Mouse (Mus musculus) left cerebral cortex, postnatal 25 days (tissue): ENCODE results near the gene Ptpn5. TPM values are rescaled to one million over a fixed set of nuclear protein-coding genes. Genes with fewer than 3 reads are reported as not detected.

Source experiments
- DNase-seq, 2 experiments: peaks; one replicate each; pipeline ENCODE4 v3.0.0; 2022; ENCODE audit warnings: low spot score in 2 of 2, mixed read lengths in 1 of 2
- intact Hi-C: fragments of 180-260 bp; cut with DNase I; formaldehyde crosslinking; loops from one replicate; pipeline ENCODE4 v1.15.1; 2025
- total RNA-seq, 2 experiments: library from RNA; stranded (reverse); gene quantifications; 2 replicates each; pipeline ENCODE4 v1.2.3; 2021

The Ptpn5 gene
- total RNA-seq, 2 experiments from 2014 or later, result 150 to 173 TPM

DNA sequence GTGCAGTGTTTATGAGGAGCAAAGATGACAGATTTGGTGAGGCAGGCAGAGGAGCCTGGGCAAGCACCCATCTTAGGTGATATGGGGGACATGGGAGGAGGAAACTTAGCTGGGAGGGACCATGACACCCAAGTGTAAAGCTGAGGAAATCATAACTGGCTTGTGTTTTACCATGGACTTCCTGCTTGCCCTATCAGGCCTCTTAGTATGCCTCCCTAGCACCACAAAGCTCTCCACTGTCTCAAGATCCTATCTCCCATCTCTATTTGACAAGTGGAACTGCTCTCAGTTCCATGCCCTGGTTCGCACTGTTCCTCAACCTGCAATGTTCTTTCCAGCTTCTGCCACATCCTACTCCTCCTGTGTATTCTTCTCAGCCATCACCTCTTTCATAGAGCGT is 18.0 kb downstream of the Ptpn5 start:
- intact Hi-C loops, result no loop called here
- DNase-seq, result no peak

DNA sequence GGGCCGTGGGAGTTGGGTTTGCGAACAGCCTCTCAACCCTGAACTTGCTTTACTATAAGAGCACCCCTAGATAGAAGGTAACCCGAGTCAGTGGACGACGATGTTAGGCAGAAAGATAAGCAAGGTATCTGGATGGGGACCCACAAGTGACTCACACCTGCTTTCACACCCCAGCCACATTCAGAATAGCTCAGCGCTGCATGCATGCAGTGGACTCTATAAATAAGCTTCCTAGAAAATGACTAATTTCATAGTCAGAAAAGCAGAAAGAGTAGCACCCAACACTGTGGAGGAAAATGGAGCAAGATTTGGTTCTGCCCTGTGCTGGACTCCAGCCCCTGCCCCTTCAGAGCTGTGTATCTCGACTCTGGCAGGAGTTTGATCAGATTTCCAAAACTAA is 20.1 kb downstream of the Ptpn5 start:
- peak; percentile 44 to 89 for DNase-seq
- intact Hi-C loops, result loop anchor here (2.0 kb wide), 2 partner anchors 15 to 19 kb away; partner anchors contain the start of gene Ptpn5

DNA sequence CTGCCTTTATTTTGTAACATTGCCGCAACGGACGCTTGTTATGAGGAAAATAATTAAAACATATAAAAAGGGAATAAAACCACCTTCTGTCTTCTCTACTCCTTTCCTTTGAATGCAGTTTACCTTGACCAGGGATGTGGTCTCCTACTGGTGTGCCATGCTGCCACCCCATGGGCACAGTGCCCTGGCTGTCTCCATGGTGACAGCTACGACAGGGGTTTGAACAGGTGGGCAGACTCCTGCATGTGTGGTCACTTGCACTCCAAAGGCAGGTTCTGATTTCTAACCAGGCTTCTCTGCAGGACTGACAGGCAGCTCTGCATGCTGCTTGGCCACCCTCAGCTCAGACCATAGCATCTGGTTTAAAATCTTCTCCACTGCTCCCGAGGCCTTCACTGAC is 21.4 kb downstream of the Ptpn5 start:
- no peak for DNase-seq
- intact Hi-C loops, result loop anchor here (2.0 kb wide), 2 partner anchors 13 to 21 kb away; partner anchors contain the start of gene Ptpn5

DNA sequence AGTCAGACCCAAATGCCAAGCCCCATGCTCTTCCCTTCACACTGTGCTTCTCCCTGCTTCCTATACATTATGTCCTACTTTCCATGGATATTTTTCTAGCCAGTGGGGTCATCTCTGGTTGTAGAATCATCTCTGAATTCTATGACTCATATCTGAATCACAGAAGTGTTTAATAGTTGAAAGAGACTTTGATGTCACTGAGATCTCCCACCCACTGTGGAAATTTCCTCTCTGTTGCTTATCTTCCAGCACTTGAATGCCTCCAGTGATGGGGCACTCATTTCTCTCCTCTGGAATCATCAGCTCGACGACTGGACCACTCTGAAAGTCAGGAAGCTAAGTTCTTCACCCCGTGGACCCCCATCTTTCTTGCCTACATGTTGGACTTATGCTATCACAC is 22.4 kb downstream of the Ptpn5 start:
- intact Hi-C loops, result no loop called here

DNA sequence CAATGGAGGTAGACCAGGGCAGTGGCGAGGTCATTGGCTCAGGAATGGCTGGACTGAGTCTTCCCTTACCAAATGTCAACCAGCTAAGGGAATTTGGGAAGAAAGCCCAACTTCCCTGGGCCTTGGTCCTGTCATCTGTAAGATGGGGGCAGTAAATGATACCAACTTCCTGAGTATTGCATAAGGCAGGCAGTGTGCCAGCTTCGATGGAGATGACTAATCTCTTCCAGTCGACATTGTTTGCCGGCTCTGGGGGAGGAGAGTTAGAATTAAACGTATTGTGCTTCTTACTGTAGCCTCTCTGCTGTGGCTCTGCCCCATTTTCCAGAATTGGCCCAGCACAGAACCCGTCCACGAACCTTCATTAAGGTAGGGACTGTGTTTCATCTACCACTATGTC is 23.0 kb downstream of the Ptpn5 start:
- peak; percentile 68 to 87 for DNase-seq
- intact Hi-C loops, result no loop called here

More for the DNA sequence above, 22.4 kb downstream of the Ptpn5 start:
- DNase-seq, result no peak

DNA sequence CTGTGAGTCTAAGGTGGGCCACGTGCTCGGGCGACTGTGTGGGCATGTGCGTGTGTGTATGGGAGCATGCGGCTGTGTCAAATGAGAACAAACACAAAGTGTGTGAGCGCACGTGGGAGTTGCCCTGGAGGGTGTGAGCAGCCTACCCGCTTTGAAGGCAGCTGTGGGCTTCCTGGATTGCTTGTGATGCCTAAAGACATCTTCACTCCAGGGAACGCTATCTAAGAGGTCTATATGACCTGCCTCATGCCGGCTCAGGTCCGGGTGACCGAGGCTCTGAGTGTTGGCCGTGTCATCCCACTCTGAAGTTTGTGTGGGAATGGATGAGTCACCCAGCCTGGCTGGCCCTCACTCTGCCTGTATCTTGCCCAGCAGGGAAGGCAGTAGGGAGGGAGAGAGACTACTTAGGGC is 24.7 kb downstream of the Ptpn5 start:
- peak; percentile 60 to 80 for DNase-seq
- intact Hi-C loops, result no loop called here

DNA sequence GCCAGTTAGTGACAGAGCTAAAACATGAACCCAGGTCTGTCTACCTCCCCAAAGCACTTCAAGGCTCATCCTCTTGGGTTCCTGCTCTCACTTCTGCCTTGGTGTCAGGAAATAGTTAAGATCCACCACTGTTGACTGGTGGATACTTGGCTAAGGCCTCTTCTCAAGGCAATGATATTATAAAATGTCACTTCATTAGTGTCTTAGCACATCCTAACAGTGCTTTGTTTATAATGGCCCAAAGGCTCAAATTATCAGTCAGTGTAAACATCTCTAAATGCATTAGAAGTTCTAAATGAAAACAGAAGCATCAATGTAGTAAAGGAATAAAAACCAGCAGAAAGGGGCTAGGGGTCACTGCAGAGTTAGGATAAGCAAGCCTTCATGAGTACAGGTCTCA is 26.5 kb downstream of the Ptpn5 start:
- DNase-seq, result no peak
- intact Hi-C loops, result no loop called here

DNA sequence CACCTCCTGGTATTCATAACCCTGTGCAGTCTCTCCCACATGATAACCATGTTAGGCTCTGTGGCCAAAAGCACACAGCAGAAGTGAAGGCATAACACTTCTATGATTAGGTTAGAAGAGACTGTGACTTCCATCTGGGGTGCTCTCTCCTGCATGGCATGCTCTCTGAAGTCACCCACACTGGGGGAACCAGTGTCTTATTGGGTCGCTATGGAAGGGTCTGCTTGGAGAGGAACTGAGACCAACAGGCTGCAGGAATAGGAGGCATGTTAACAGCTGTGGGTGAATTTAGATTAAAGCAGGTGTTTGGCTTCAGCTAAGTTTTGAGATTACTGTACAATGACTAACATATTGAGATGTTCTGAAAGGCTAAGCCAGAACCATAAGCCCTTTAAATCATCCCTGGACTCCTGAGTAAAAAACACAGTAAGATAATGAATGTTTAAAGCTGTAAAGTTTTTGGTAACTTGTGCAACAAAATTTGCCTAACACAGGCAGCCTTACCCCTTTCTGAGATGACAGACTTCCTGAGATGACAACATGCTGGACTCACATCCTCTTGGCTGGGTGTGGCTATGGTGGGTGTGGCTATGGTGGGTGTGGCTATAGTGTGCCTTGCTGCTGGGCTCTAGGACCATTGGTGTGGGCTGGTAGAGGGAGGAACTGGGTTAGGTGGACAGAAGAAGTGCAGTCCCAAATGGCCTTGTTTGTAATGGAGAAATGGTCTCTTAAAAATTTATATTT is 29.6 kb downstream of the Ptpn5 start:
- no peak for DNase-seq
- intact Hi-C loops, result no loop called here

DNA sequence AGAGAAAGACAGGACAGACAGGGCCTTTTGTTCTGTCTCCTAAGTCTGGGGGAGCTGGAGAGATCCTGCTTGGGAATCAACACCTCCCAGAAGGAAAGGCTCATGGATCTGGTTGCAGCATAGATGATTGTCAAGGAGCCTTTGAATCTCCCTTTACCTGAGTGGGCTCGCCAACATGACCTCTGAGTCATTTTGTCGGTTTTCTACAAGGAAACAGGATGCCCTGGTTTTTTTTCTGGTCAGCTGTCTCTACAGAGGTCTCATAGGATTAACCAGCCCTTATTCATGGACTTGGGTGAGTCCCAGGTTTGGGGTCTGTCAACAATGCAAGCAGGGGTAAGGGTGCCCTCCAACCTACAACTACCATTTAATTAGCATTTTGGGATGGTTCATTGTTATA is 30.5 kb downstream of the Ptpn5 start:
- intact Hi-C loops, result no loop called here
- DNase-seq, result no peak

DNA sequence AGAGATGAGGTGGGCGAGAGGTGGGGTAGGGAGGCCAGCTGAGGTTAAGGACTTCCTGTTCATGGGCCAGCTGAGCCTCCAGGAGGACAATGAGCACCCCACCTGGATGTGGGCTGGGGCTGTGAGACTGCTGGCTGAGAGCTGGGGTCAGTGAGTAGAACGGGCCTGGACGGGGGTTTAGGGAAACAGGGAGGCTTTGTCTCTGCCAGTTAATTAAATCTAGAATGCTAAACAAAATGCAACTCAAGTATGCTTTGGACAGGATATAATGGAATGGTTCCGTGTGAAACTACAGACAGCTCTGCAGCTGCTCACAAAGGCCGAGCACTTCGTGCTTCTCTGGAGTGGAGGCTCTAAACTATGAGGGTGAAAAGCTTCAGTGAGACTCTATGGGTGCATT is 32.9 kb downstream of the Ptpn5 start:
- intact Hi-C loops, result no loop called here
- no peak for DNase-seq

DNA sequence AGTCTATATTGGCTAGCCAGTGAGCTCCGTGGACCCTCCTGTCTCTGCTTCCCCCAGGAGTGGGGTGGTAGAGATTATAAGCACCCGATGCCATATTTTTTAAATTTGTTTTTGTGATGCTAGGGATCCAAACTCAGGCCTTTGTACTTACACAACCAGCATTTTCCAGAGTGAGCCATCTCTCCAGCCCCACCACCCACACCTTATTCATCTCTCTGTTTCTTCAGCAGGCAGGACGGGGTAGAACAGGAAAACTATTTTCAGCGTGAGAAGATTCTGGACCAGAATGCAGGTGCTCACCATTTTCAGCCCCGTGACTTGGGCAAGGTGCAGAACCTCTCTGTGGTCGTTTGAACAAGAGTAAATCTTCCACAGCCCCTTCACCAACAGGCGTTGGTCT is 34.2 kb downstream of the Ptpn5 start:
- intact Hi-C loops, result loop anchor here (2.0 kb wide), 1 partner anchor 13 kb away; no protein-coding TSS in a partner anchor

DNA sequence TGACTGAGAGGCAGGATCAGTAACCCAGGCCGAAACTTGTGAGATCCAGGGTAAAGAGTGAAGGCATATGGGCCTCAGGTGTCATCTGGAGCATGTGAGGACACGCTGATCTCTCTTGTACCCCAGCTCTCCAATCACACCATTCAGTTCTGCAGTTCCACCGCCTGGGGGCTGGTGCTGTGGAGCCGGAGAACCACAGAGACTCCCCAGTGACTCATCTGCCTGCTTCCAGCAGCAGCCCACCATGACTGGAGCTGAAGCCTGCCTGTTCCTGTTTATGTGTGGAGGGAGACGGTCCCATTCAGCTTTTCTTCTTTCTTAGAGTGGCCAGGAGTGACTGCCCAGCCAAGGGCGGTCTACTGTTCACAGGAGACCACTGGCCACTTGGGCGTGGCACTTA is 35.4 kb downstream of the Ptpn5 start:
- intact Hi-C loops, result loop anchor here (2.0 kb wide), 1 partner anchor 15 kb away; no protein-coding TSS in a partner anchor
- DNase-seq, result peak; percentile 55 to 83

More for the DNA sequence above, 34.2 kb downstream of the Ptpn5 start:
- peak in 1 of 2 experiments; percentile 74 for DNase-seq

DNA sequence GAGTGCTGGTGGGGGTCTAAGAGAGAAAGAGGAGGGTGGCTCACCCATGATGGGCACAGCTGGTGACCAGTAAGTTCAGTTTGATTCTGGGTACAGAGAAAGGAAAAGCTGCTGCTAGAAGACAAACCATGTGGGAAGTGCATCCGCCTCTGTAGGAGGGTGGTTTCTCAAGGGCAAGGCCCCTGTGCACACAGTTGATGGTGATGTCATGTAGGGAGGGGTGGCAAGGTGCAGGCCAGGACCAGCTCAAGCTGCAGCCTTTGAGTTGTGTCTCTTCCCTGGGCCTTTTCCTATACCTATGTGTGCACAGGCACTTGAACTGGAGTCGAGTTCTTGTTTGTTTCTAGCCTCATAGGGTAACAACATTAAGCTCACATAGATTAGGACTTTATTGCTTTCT is 38.5 kb downstream of the Ptpn5 start:
- intact Hi-C loops, result no loop called here
- DNase-seq, result no peak

DNA sequence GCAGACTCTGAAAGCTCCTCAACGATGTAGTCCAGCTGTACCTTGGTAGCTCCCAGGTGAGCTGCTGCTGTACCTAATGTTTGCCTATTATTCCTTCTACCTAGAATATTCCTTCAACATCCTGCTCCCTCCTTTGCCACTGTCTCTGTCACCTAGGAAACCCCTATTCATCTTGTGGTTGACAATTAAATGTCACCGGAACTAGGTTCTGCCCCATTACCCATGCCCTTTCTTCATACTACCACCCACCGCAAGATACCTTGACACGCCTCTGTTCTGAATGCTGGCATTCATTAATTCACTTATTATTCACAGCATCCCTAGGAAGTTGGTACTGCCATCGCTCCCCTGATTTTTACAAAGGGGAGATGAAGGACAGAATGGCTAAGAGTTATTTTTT is 39.5 kb downstream of the Ptpn5 start:
- DNase-seq, result no peak
- intact Hi-C loops, result no loop called here

DNA sequence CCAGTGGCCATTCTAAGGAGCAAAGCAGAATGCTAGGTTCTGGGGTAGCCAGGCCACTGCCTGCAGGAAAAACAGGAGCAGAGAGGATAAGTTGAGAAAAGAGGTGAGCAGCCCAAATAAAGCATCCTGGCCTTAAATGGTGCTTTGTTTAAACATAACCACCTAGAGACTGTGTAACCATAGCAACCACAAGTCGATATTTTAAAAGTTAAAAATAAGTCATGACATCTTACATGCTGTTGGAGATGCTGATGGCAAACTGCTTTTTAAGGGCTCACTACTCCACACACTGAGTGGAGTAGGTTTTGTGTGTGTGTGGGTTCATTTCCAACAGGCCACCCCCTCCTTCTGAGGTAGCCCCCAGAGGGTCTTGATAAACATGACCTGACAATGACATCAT is 48.4 kb downstream of the Ptpn5 start:
- no peak for DNase-seq
- intact Hi-C loops, result no loop called here

DNA sequence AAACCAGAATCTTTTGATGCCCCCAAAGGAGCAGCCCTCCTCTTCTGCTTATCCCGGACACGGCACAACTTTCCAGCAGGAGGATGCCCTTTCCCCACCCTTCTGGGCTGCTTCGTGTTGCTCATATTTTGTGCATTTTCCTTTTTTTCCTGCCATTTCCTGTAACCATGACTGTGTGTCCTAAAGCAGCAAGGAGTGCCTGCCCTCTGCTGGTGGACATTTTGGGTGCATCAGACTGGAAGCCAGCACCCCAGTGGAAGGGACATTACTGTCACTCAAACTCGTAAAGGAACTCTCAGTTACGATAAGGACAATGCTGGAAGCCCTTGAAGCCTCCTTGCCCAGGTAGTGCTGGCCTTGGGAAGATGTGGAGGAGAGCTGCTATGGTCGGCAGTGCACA is 52.2 kb downstream of the Ptpn5 start:
- peak; percentile 69 to 83 for DNase-seq
- intact Hi-C loops, result loop anchor here (1.0 to 2.0 kb wide), 2 partner anchors 58 to 70 kb away; no protein-coding TSS in a partner anchor

DNA sequence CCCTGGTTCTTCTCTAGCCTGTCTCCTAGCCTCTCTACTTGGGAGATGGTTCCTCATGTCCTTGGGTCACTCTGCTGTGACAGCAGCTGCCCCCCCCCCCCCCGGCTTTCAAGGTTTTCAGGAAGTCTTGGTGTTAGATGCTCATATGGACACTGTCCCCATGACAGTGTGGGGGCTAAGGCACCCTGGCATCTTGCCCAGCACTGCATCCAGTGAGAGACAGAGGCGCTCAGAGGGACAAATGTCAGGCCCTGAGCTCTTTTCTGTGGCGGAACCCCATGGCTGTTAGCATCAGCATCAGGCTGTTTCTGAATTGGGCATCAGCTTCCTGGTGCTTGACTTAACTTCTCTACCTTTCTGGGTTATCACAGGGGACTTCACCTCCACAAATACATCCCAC is 52.6 kb downstream of the Ptpn5 start:
- no peak for DNase-seq
- intact Hi-C loops, result loop anchor here (1.0 to 2.0 kb wide), 2 partner anchors 58 to 70 kb away; no protein-coding TSS in a partner anchor

DNA sequence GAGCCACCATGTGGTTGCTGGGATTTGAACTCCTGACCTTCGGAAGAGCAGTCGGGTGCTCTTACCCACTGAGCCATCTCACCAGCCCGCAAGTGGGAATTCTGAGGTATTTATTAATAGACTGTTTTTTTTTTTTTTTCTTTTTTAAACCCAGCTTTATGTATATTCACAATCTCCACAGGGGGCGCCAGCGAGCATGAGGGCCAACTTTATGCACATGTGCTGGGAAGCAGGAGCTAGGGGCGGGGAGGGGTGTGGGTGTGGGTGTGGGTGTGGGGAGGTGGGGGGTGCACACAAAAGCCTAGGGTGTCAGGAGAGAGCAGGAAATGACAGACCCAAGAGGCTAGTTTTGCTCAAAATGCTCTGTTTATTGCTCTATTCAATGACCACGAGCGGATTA is 56.0 kb downstream of the Ptpn5 start:
- DNase-seq, result no peak
- intact Hi-C loops, result no loop called here

DNA sequence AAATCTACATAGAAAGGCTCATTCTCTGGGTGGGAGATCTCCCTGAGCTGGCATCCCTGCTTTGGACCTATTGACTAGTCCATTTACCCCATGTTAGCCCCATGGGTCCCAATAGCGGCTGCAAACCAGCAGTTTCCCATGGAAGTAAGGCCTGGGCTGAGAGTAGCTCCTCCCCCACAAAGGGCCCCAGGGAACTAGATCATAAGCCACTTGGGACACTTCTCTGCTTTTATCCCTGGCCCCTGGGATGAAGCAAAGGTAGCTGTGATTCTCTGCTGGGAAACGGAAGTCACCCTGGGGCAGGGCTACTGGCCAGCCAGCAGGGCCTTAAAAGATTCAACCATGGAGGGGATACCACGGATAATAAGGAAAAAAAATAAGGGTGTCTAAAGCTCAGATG is 56.8 kb downstream of the Ptpn5 start:
- intact Hi-C loops, result no loop called here
- DNase-seq, result no peak

DNA sequence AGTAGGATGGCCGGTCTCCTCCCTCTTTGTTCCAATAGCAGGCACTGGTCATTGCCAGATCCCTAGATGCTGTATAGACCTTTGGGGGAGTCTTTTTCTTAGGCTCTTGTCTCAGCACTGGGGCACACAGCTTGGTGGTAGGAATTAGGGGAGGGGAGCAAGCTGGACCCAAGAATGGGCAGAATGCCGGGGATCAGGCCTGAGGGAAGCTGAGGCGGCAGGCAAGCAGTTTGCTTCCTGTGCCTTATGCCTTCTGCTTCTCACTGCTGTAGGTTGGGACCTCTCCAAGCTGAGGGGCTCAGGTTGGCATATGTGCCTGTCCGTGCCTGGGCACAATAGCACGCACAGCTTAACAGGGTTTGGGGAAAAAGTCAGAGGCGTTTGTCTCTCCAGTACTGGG is 57.3 kb downstream of the Ptpn5 start:
- intact Hi-C loops, result no loop called here

More for the DNA sequence above, 57.3 kb downstream of the Ptpn5 start:
- no peak for DNase-seq
